Mouse (Mus musculus) gastrocnemius, postnatal 25 days (tissue): ENCODE measurements around the gene B4galt5. TPM values are rescaled to one million over a fixed set of nuclear protein-coding genes. Genes with fewer than 3 reads are reported as not detected.

Source experiments
- DNase-seq: peaks from one replicate; pipeline ENCODE4 v3.0.0; 2022
- total RNA-seq, 2 experiments: library from RNA; stranded (reverse); gene quantifications; 1 replicate in 1 of 2; 2 replicates in 1 of 2; pipeline ENCODE4 v1.2.3; 2021

The B4galt5 gene
- total RNA-seq, 2 experiments from 2014 or later: 9.8 to 10.0 TPM

- no peak for DNase-seq
Measured at GRCm38 (mm10) chr2:167332336-167332987, 16.5 kb downstream of the B4galt5 start.

DNA sequence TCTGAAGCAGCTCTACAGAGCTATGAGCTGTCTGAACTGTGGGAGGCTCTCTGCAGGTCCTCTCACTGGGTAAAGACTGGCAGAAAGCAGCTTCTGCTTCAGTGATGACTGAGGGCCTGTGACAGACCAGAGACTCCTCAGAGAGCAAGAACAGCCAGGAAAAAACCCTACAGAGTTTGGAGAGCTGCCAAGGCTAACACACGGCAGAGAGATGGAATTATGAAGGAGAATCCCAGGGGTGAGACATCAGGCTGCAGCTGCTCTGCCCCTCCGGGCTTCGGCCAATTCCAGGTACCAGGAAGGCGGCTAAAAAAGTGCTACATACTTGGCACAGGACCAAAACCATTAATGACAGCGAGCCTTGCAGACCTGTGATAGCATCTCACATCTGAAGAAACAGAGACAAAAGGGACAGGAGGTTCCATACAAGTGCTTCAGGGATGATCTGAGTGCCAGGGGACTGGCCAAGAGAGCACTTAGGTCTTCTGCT is 17.5 kb downstream of the B4galt5 start:
- DNase-seq: no peak

GRCm38 (mm10) chr2:167330581-167330980 is 18.4 kb downstream of the B4galt5 start:
- DNase-seq: peak; percentile 31

- DNase-seq: no peak
Measured at GRCm38 (mm10) chr2:167329478-167330262, 19.3 kb downstream of the B4galt5 start.

DNA sequence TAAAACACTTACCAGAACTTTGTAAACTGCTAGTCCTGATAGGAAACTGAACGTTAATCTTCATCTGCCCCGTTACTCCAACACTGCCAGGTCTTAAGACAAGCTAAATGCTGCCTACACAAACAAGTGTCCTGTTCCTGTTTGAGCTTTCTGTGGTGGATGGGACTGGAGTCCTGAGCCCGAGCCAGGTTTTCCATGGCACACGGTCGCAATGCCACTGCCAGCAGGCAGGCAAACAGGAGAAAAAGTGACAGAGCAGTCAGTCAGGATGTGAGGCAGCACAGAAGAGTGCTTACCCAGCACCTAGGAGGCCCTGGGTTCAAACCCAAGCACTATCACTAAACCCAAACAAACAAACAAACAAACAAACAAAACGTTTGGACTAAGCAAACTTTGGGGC is 20.6 kb downstream of the B4galt5 start:
- DNase-seq: peak; percentile 52

- no peak for DNase-seq
Measured at GRCm38 (mm10) chr2:167326582-167326981, 22.4 kb downstream of the B4galt5 start.

DNA sequence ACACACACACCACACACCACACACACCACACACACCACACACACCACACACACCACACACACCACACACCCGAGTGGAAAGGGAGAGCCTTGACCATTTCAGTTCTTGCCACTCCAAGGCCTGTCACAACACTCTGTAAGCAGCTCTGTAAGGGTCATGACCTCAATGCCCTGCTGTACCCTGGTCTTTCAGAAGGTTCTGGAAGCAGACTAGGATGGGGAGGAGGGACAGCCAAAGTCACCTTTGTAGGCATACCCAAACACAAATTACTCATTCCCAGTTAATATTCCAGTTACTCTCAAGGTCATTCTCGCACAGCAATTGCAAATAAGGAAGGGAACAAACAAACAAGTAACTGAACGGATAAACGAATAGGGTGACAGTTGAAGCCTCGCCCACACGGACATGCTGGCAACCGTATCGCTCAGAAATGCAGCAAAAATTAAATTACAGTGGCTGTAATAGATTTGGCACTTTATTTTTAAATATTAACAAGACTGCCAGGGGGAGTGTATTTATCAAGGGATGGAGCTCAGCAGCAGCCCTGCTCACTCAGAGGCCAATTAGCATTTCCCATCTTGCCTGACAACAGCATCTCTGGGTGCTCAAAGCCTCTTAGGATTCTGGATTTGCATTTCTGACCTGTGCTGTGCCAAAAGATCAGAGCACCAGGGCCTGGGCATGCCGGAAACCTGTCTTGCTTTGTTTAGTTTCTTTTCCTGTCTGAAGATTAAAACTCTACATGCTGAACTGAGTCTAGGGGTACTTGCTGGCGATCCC is 24.6 kb downstream of the B4galt5 start:
- no peak for DNase-seq

DNA sequence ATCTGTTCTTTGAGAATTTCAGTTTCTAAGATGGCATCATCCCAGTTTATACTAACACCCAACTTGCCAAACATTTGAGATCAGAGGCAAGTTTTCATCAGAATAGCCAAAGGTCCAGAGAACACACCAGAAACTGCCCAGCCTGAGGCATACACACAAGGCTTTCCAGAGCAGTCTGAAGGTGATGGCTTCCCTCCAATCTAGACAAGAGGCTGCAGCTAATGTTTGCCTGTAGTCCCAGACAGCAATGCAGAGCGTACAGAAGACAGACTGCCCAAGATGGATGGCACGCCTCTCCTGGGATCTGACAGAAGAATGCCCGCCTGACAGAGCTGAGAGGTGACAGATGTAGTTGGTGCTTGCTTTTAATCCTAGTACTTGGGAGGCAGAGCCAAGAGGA is 25.9 kb downstream of the B4galt5 start:
- no peak for DNase-seq

DNA sequence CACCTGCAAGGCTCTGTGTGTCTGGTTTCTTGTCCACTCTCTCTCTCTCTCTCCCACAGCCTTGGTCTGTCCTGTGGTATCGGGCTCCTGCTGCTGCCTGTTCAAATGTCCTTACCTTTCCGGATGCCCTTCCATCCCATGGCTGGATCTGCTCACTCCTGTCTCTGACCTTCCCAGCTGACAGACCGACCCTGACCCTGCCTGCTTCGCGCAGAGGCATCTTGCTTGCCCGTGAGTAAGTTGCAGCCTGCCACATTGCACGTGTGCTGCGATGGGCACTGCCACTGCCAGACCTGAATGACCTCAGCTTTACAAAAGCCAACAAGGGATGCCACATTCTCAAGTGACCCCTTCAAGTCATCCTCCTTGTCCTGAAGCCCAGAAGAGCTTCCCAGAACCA is 27.6 kb downstream of the B4galt5 start:
- no peak for DNase-seq

DNA sequence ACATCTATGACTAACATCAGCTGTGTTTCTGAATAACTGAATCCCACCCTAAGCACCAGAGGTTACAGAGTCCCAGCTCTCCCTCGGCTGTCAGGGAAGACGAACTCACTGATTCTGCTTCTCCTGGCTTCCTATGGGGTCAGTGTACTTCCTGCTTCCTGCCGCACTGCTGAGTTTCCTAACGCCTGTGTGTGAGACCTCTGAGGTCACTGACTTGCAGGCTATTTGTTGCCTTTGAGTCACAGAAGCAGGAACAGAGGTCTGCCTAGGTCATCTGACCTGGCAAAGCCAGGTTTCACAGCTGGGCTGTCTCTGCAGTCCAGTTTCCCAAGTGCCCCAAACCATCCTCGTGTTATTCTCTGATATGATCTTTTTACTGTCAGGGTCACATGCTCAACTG is 30.0 kb downstream of the B4galt5 start:
- peak; percentile 36 for DNase-seq

DNA sequence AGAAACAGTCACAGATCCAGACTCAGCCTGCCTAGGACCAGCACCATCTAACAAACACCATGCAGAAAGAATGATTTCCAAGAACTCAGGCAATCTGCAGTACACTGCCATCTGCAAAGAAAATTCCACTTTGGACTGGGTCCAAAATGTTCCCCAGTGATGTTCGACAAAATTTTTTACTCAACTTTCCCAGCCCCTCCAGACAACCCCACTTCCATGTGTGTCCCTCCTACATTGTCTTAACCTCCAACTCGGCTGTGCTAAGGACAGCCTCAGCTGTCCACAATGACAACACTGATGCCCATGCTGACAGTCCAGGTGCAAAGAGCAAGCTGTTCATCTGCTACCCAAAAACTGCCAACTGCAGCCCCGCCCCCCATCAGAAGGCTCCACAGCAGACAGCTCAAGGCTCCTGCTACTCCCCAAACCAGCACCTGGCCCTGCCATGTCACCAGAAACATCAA is 32.2 kb downstream of the B4galt5 start:
- DNase-seq: no peak

DNA sequence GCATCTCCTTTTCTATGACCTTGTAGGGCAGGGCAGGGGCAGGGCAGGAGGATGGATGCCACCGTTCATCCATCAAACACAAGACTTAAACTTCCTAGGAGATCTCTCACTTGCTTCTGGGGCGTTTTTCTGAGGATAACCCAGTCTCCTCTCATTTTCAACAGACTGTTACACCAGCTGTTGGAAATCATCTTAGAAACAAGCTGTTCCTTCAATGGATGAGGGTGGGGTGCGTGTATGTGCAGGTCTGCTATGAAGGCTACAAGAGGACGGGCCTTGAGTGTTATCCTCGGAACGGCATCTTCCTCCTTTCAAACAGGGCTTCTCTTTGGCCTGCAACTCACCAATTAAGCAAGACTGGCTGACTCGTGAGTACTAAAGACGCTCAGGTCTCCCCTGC is 34.5 kb downstream of the B4galt5 start:
- DNase-seq: no peak

- peak; percentile 49 for DNase-seq
Measured at GRCm38 (mm10) chr2:167313501-167314326, 35.3 kb downstream of the B4galt5 start.

DNA sequence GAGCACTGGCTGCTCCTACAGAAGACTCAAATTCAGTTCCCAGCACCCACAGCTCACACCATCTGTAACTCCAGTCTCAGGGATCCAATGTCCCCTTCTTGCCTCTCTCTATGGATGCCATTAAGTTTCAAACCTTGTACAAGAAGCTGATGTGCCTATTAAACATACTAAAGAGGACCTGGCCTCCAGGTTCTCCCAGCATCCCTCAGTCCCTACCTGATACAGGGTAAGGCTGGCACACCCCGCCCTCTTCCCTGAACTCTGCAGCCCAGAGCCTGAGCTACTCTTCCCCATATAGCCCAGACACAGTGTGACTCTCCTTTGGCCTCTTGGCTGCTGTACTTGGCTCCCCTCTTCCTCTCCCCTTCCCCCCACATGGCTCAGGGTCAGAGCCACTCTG is 38.9 kb downstream of the B4galt5 start:
- no peak for DNase-seq

DNA sequence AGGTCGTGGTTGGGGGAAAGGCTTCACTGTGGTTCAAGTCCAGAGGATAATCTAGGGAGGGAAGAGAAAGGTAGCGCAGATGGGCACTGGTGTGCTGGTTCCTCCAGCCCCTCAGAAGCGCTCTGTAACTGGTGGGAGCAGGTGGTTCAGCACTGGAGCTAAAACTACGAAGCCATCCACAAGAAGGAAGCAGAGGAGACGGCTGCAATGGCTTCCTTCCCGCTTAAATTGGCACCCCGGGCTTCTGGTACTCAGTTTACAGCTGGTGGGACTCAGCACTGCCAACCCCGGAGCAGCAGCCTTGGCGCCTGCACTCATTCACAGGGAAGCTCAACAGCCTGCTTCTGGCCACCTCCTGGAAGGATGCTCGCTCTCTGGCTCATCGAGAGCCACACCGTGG is 39.7 kb downstream of the B4galt5 start:
- peak; percentile 52 for DNase-seq

- no peak for DNase-seq
Measured at GRCm38 (mm10) chr2:167307716-167308115, 41.3 kb downstream of the B4galt5 start.

GRCm38 (mm10) chr2:167306626-167307541 is 42.1 kb downstream of the B4galt5 start:
- peak; percentile 6 for DNase-seq

DNA sequence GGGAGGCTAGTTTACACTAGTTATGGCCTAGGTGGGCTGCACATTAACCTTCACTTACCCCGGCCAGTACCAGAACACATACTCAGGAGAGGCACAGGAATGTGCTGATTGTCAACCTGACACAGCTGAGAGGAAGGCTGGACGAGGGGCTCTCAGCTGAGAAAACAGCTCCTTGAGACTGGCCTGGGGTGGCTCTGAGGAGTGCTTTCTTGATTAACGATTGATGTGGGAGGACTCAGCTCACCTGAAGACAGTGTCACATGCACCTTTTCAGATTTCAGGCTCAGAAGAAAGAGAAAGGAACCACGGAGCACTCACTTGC is 42.7 kb downstream of the B4galt5 start:
- DNase-seq: peak; percentile 5

DNA sequence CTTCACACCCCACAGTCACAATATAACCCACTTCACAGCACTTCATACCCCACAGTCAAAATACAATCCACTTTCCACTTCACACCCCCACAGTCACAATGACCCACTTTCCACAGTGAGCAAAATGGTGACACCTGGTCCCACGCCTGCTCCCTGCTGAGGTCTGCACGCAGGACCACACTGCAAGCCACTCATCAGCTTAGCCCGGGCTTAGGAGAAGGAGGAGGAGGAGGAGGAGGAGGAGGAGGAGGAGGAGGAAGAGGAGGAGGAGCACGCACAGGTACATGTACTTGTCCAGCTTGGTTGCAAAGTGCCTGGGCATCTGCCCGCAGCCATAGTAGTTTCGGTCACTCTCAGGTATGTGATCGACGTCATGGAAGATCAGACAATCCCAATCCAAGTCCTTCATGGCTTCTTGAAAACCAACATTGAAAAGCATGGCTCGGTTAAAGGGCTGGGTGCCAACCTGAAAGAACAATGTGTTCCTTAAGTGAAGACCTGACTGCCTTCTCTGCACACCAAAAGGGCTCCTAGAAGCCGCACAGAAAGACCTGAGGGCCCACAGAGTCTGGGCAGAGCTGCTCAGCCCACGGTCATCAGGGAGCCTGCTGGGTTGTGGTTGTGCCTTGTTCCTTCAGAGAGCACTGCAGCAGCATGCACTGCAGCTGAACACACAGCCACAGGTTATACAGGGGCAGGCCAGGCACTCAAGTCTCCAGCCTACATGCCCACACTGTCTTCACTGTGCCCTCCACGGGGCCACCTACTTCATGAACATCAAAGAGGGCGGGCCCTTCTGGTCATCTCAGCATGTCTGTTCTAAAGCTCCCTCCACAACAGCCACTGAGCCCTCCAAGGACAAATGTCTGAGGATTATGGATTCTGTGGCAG is 43.4 kb downstream of the B4galt5 start:
- DNase-seq: peak; percentile 4
